Mouse (Mus musculus) erythroblast, embryonic 14.5 days (primary cell): ENCODE measurements around the gene S100a3.

Source experiments
- GATA1 ChIP-seq: IDR thresholded peaks from 2 replicates; pipeline ENCODE4 v1.6.1; 2012; ENCODE audit warnings: low read length, inconsistent platforms, mixed read lengths
- TAL1 ChIP-seq: IDR thresholded peaks from 3 replicates; pipeline ENCODE4 v1.6.1; 2012; ENCODE audit warnings: low read length, inconsistent platforms, mixed read lengths

DNA sequence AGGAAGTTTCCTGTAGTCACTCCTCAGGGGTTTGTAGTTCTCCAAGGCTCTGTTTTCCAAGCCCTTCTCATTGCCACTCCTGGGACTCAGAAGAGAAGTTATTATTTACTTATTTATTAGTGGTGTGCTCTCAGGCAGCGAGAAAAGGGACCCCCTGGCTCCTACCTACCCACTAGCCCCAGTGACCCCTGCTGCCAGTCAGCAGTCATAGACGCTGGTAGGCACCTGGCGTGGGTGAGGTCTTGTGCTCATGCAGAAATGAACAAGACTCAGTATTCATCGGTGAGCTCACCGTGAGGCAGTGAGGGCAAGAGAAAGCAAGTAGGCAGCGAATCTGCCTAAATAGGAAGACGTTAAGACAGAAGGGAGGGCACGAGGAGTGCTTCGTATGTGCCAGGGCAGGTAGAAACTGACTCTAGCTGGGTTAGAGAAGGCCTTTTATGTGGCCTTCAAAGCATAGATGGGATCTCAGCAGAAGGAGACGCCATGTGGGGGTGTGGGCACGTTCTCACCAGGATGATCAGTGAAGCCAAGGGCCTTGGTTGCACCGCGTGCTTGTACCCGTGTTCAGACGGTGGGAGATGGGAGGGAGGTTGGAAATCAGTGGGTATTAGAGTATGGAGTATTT is 25.8 kb downstream of the S100a3 start:
- TF ChIP-seq TAL1 (no peak), GATA1 (no peak)
